13 mouse cellular contexts compared by ENCODE assay signal in genomic region chr1:39680546-39680945, GRCm38 (mm10). TPM values are rescaled to one million over a fixed set of nuclear protein-coding genes. Genes with fewer than 3 reads are reported as not detected.
DNase-seq lines count a peak whose midpoint lies in the region; ATAC-seq and TF ChIP-seq lines count a peak whose summit lies in the region.
"Had no signal": no experiment of that assay in that cellular context is flagged by ENCODE, and none has a peak within 500 bp of the region (broad histone marks: within the 10 kb centered on the region; RNA-seq: fewer than 3 reads in every experiment).

No protein-coding gene starts in this region.

- TF ChIP-seq EP300 in CH12.LX (IDR thresholded peaks at IDR 0.05; ENCODE audit: low read length): no peak

- in situ Hi-C loops in CH12.LX (cut with MboI; ENCODE audit: low pct_ligation_motif_present, low pct_unique_long_range_greater_than_20kb, low sequenced_read_pairs): loop anchor here (10.0 to 25.0 kb wide), 3 partner anchors 66 to 707 kb away; no protein-coding TSS in a partner anchor

- TF ChIP-seq CTCF in liver, adult 2 months (IDR thresholded peaks at IDR 0.05; ENCODE audit: low read depth, low read length): peak; percentile 48
- peak; percentile 40 to 84; a peak in 3 of 4 replicates for TF ChIP-seq CTCF in CH12.LX (conservative IDR thresholded peaks at IDR 0.05 in 1 of 2, IDR thresholded peaks at IDR 0.05 in 1 of 2; ENCODE audit: low read depth in 2 of 2, low read length in 2 of 2)
- peak; percentile 16; the same call in 1 of the 2 replicates for TF ChIP-seq CTCF in brain, embryonic 14.5 days (IDR thresholded peaks at IDR 0.05; ENCODE audit: borderline replicate concordance, extremely low read depth, insufficient read depth, insufficient read length)

- no peaks in the 10 kb centered on the region for H3K27me3 ChIP-seq in liver, adult 2 months (ENCODE audit: control insufficient read depth, insufficient read depth, low read length)
- no peaks in the 10 kb centered on the region for H3K27me3 ChIP-seq in CH12.LX (replicated peaks)
- H3K27me3 ChIP-seq: heart, embryonic 15.5 days; limb, embryonic 13.5 days had no signal

- WGBS in liver, adult 2 months: 69% methylated on average over 6 of the region's 6 CpGs

- no peak for TF ChIP-seq POLR2A in liver, adult 2 months (IDR thresholded peaks at IDR 0.05; ENCODE audit: extremely low read depth, insufficient read depth, low read length)
- no peak for TF ChIP-seq POLR2A in CH12.LX (IDR thresholded peaks at IDR 0.05; ENCODE audit: low read depth, low read length)
- no peak for TF ChIP-seq POLR2A in brain, embryonic 14.5 days (IDR thresholded peaks at IDR 0.05; ENCODE audit: borderline replicate concordance, extremely low read depth, insufficient read depth, insufficient read length, poor library complexity, severe bottlenecking)

- ATAC-seq in CD4-positive, CD25-positive, alpha-beta regulatory T cell, adult 4 months: no peak

- peak; percentile 45 for DNase-seq in CD4-positive, CD25-positive, alpha-beta regulatory T cell, adult 2 months (ENCODE audit: low read depth, low spot score)
- DNase-seq in liver, adult 2 months (ENCODE audit: extremely low read depth, low read depth, low spot score): peak; percentile 19
- DNase-seq in liver: no peak
- DNase-seq in CH12.LX (ENCODE audit: extremely low read depth): peak; percentile 53
- no peak for DNase-seq in brain, embryonic 14.5 days (ENCODE audit: low read depth)
- no peak for DNase-seq in ovary, postnatal 36 days (ENCODE audit: low spot score)
- no peak for DNase-seq in spleen, adult 12 weeks (ENCODE audit: low spot score)

- H3K27ac ChIP-seq in liver, adult 2 months (replicated peaks; ENCODE audit: insufficient read depth, low read depth, low read length): no peak overlapping the region
- H3K27ac ChIP-seq in CH12.LX (ENCODE audit: insufficient read depth, low read depth): no peak overlapping the region
- H3K27ac ChIP-seq: heart, embryonic 15.5 days; limb, embryonic 13.5 days had no signal

- peak; percentile 83 for TF ChIP-seq RAD21 in CH12.LX (IDR thresholded peaks at IDR 0.05; ENCODE audit: low read depth, low read length)

- no peaks in the 10 kb centered on the region for H3K9me3 ChIP-seq in CH12.LX (replicated peaks; ENCODE audit: low read length)
- H3K9me3 ChIP-seq: heart, embryonic 15.5 days; limb, embryonic 13.5 days had no signal

- dilution Hi-C loops in CH12.LX (cut with MboI; ENCODE audit: extremely low pct_ligation_motif_present, extremely low pct_unique_long_range_greater_than_20kb, low sequenced_read_pairs): no loop called here

- H3K9ac ChIP-seq in liver, adult 2 months (ENCODE audit: low read depth, low read length): no peak overlapping the region
- H3K9ac ChIP-seq in CH12.LX (ENCODE audit: insufficient read depth, low read depth): no peak overlapping the region
- H3K9ac ChIP-seq: heart, embryonic 15.5 days; limb, embryonic 13.5 days had no signal

- H3K4me1 ChIP-seq in liver, adult 2 months (ENCODE audit: control insufficient read depth, insufficient read depth, low read length): no peaks in the 10 kb centered on the region
- H3K4me1 ChIP-seq in CH12.LX (ENCODE audit: control insufficient read depth in 1 of 2, insufficient read depth in 2 of 2): no peaks in the 10 kb centered on the region
- H3K4me1 ChIP-seq: heart, embryonic 15.5 days; limb, embryonic 13.5 days had no signal

- H3K4me2 ChIP-seq in CH12.LX (ENCODE audit: insufficient read depth, low read depth, poor library complexity, severe bottlenecking): no peak overlapping the region
- H3K4me2 ChIP-seq: heart, embryonic 15.5 days; limb, embryonic 13.5 days had no signal

- H3K79me2 ChIP-seq in liver, adult 2 months (ENCODE audit: control insufficient read depth, insufficient read depth, low read length): no peaks in the 10 kb centered on the region
- no peaks in the 10 kb centered on the region for H3K79me2 ChIP-seq in CH12.LX (replicated peaks; ENCODE audit: control insufficient read depth, extremely low read depth, insufficient read depth, poor library complexity, severe bottlenecking)

- H3K4me3 ChIP-seq in liver, adult 2 months (ENCODE audit: insufficient read depth, low read depth, low read length): no peak overlapping the region
- no peak overlapping the region for H3K4me3 ChIP-seq in CH12.LX (replicated peaks in 1 of 3; ENCODE audit: low read depth in 2 of 3, low read length in 2 of 3, poor library complexity in 1 of 3)
- H3K4me3 ChIP-seq: erythroblast, embryonic 14.5 days; heart, embryonic 15.5 days; limb, embryonic 13.5 days had no signal

- no peaks in the 10 kb centered on the region for H3K36me3 ChIP-seq in liver, adult 2 months (ENCODE audit: control insufficient read depth, insufficient read depth, low read length)
- H3K36me3 ChIP-seq in CH12.LX (replicated peaks in 1 of 2; ENCODE audit: control insufficient read depth in 1 of 2, insufficient read depth in 1 of 2, low read length in 1 of 2): no peaks in the 10 kb centered on the region
- H3K36me3 ChIP-seq: heart, embryonic 15.5 days; limb, embryonic 13.5 days had no signal

TF ChIP-seq in CH12.LX, 34 proteins besides CTCF, POLR2A, EP300 and RAD21:
- TF ChIP-seq TBP (conservative IDR thresholded peaks at IDR 0.05; ENCODE audit: low read depth, low read length) (no peak), ZC3H11A (IDR thresholded peaks at IDR 0.05; ENCODE audit: low read depth, low read length) (peak; percentile 43), SMC3 (IDR thresholded peaks at IDR 0.05; ENCODE audit: low read depth, low read length) (peak; percentile 78)

RNA-seq across cellular contexts. Expression of gene Creg2, which starts 29.3 kb away (rescaled TPM):
- polyA plus RNA-seq in CD4-positive, CD25-positive, alpha-beta regulatory T cell, adult 4 months (2017; shearing (Covaris generic)): not detected
- not detected in 2 replicates for total RNA-seq in liver, adult 2 months (2014; rRNA removed)
- not detected in 2 replicates for polyA plus RNA-seq in liver, adult 2 months (2012; rRNA removed)
- total RNA-seq in CH12.LX (2012; rRNA removed) (not detected in 2 replicates), CH12.LX (2014; rRNA removed) (not detected in 2 replicates)
- not detected in 2 replicates for polyA plus RNA-seq in CH12.LX (2012; ENCODE audit: insufficient read length, low read depth)
- polyA plus RNA-seq in brain, embryonic 14.5 days (2012; rRNA removed): 1.4 and 4.7 TPM in 2 replicates
- polyA plus RNA-seq: erythroblast, embryonic 14.5 days had no signal

RNA-seq across cellular contexts. Expression of gene Rfx8, which starts 40.3 kb away (rescaled TPM):
- polyA plus RNA-seq in CD4-positive, CD25-positive, alpha-beta regulatory T cell, adult 4 months (2017; shearing (Covaris generic)): not detected
- 0.09 TPM in 1 of 2 replicates, not detected in the other for total RNA-seq in liver, adult 2 months (2014; rRNA removed)
- polyA plus RNA-seq in liver, adult 2 months (2012; rRNA removed): 0.04 TPM in 1 of 2 replicates, not detected in the other
- not detected in 2 replicates for total RNA-seq in CH12.LX (2012; rRNA removed)
- total RNA-seq in CH12.LX (2014; rRNA removed): not detected in 2 replicates
- polyA plus RNA-seq in CH12.LX (2012; ENCODE audit: insufficient read length, low read depth): not detected in 2 replicates
- 0.22 and 0.25 TPM in 2 replicates for polyA plus RNA-seq in brain, embryonic 14.5 days (2012; rRNA removed)
- total RNA-seq: gastrocnemius, adult 8-10 months had no signal
- polyA plus RNA-seq: intestine, embryonic 14.5 days had no signal

Comparison
In these comparisons a context has a peak if more than half of its experiments do, and no peak if none do; other contexts are left out.
1. DNase-seq: peak in CD4-positive, CD25-positive, alpha-beta regulatory T cell, adult 2 months (single experiment), liver, adult 2 months (single experiment) and CH12.LX (single experiment); none in liver (single experiment), brain, embryonic 14.5 days (single experiment), ovary, postnatal 36 days (single experiment) and spleen, adult 12 weeks (single experiment).
2. Peak in every context shown above with its lines, with median percentiles within 50 percentile points of each other: CTCF ChIP-seq.